Mouse (Mus musculus) C2C12 (cell line): Measurements from ENCODE around the gene Zfp53.
"Not testable (repeated sequence)": the region's sequence is repeated elsewhere in the genome, so short reads cannot be mapped to it uniquely, and the experiment has no call there.

Source experiments
- CEBPB ChIP-seq: IDR thresholded peaks from one replicate; pipeline ENCODE4 v1.6.1; 2011; ENCODE audit warnings: low read depth, mild to moderate bottlenecking, control low read depth, moderate library complexity
- CTCF ChIP-seq: IDR thresholded peaks from one replicate; pipeline ENCODE4 v1.5.1; 2011; ENCODE audit not compliant: control insufficient read depth, insufficient read depth, insufficient read length

GRCm38 (mm10) chr17:21478103-21478777 lies 10.6 kb upstream of the Zfp53 start:
- TF ChIP-seq CTCF, CEBPB: not testable (repeated sequence)
